Mouse (Mus musculus) spleen, adult 2 months (tissue): Measurements from ENCODE around the gene Hsdl2. TPM values are rescaled to one million over a fixed set of nuclear protein-coding genes. Genes with fewer than 3 reads are reported as not detected.

ENCODE experiments used
- DNase-seq, 2 experiments: peaks; one replicate each; pipeline versions ENCODE4 v3.0.0 to v3.0.0-alpha.2; 2012 to 2021; ENCODE audit warnings: low spot score in 2 of 2, low read depth in 1 of 2
- H3K27ac ChIP-seq: fragments of 200-500 bp; 2 replicates; pipeline ENCODE4 v1.5.1; 2012; ENCODE audit warnings: low read length, inconsistent platforms; ENCODE audit not compliant: insufficient read depth
- H3K27me3 ChIP-seq: fragments of 200-500 bp; 2 replicates; pipeline ENCODE4 v1.6.1; 2012; ENCODE audit warnings: mild to moderate bottlenecking, moderate library complexity, low read length, inconsistent platforms; ENCODE audit not compliant: control insufficient read depth, insufficient read depth
- H3K36me3 ChIP-seq: fragments of 200-500 bp; 2 replicates; pipeline ENCODE4 v1.6.1; 2012; ENCODE audit warnings: mild to moderate bottlenecking, low read length, inconsistent platforms; ENCODE audit not compliant: control insufficient read depth, insufficient read depth
- H3K4me1 ChIP-seq: fragments of 200-500 bp; 2 replicates; pipeline ENCODE4 v1.6.1; 2011; ENCODE audit warnings: inconsistent platforms; ENCODE audit not compliant: control insufficient read depth, insufficient read depth, insufficient read length
- H3K4me3 ChIP-seq: fragments of 200-500 bp; 2 replicates; pipeline ENCODE4 v1.5.1; 2011; ENCODE audit warnings: mild to moderate bottlenecking, inconsistent platforms; ENCODE audit not compliant: insufficient read depth, insufficient read length; ENCODE audit errors: extremely low read depth
- CTCF ChIP-seq: fragments of 200-500 bp; IDR thresholded peaks from 2 replicates; pipeline ENCODE4 v1.5.1; 2011; ENCODE audit warnings: mild to moderate bottlenecking, inconsistent platforms; ENCODE audit not compliant: insufficient read depth, insufficient read length, insufficient replicate concordance; ENCODE audit errors: extremely low read depth
- POLR2A ChIP-seq: fragments of 200-500 bp; IDR thresholded peaks from 2 replicates; pipeline ENCODE4 v1.6.1; 2011; ENCODE audit warnings: low read depth, low read length, inconsistent platforms
- WGBS: fragments of 180-500 bp; shearing (Covaris S2); methylation state at CpG from one replicate; pipeline ENCODE4 v1.1.7; 2018; 5-methylcytosine and 5-hydroxymethylcytosine counted together
- polyA plus RNA-seq: library from polyadenylated mRNA; depleted of rRNA; stranded (reverse); fragments of >200 nt; gene quantifications from 2 replicates; pipeline ENCODE4 v1.2.3, GENCODE M21; 2012; rRNA removed

Hsdl2 gene
- polyA plus RNA-seq = 3.0 and 4.5 TPM in 2 replicates

DNA sequence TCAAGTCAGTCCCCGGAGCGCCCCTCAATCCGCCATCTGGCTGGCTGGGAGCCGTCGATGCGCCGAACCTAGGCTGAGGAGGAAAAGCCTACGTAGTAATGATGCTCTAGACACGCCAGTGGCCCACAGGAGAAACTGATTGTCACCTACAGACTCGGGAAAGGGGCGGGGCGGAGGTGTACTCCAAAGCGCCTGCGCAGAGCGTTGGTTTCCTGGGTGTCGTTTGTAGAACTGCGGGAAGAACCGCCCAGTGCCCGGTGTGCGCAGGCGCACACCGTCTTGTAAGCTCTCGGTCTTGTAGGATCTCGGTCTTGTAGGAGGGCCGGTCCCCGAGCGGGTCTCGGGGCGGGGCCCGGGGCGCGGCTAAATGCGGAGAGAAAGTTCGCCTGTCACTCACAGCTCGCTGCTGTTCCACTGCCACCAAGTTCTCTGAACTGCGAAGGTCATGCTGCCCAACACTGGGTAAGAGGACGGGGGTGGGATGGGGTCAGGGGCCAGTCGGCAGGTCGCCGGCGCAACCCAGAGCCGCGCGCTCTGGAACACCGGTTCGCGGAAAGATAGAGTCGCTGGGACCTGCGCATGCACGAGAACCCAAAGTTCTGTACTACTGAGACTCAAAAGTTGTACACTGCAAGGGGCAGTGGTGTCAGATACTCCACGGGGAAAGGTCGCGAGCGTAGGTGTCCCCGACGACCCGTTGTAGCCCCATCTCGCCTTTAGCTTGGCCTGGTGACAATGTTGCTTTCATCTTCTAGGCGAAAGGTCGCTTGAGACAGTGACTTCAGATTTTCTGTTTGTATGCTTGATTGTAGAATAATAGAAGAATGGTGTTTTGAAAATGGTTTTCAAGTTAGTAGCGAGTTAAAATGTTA lies at the start of gene Hsdl2:
TSS of gene Hsdl2 (plus strand) at position 250 of the 872 bp plus-strand sequence.
- DNase-seq = peak; percentile 100
- peaks cover 3% of the 10 kb centered on the region; the same call in 1 of the 2 replicates for H3K4me1 ChIP-seq
- 1% methylated on average over 61 of the region's 61 CpGs for WGBS

DNA sequence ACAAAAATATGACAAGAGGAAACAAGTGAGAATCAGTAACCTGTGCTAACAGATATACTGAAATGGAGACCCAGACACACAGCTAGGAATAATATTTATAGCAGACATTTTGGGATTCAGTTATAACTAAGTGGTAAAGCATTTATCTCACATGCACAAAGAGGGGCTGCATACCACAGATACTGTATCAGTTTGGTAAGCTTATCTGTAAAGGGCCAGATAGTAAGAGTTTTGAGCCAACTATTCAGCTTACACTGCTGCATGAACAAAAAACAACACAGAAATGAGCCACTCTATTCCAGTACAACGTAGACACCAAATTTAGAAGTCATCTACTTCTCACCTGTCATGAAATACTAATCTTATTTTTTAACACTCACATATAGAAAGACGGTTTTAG lies 48.1 kb upstream of the Hsdl2 start:
- no peaks in the 10 kb centered on the region for H3K36me3 ChIP-seq
- H3K27me3 ChIP-seq = no peaks in the 10 kb centered on the region
- H3K4me1 ChIP-seq = peaks cover 12% of the 10 kb centered on the region
- no peak for DNase-seq
- 68% methylated on average over 2 of the region's 2 CpGs for WGBS
- no peak overlapping the region for H3K4me3 ChIP-seq
- TF ChIP-seq POLR2A = no peak
- TF ChIP-seq CTCF = no peak
- H3K27ac ChIP-seq = no peak overlapping the region

More for the DNA sequence above, at the start of gene Hsdl2:
- no peak; the same call in 1 of the 2 replicates for TF ChIP-seq POLR2A
- no peak for TF ChIP-seq CTCF
- H3K36me3 ChIP-seq = no peaks in the 10 kb centered on the region
- H3K27me3 ChIP-seq = no peaks in the 10 kb centered on the region
- H3K27ac ChIP-seq = peak within 1 kb of the TSS; percentile 89
- peak within 1 kb of the TSS; percentile 95 for H3K4me3 ChIP-seq

DNA sequence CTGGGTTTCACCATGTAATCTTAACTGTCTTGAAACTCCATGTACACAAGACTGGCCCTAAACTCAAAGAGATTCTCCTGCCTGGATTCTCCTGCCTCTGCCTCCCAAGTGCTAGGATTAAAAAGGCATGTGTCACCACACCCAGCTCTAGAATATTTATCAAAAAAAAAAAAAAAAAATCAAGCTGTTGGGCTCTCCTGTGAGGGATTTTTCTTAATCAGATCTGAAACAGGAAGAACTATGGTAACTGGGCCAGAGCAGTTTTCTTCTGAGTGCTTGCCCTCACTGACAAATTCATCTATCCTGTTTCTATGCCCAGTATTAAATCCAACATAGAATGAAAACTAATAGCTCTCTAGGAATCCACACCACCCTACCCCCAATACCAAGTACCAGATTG lies 45.7 kb upstream of the Hsdl2 start:
- H3K36me3 ChIP-seq = no peaks in the 10 kb centered on the region
- peaks cover 6% of the 10 kb centered on the region for H3K4me1 ChIP-seq
- H3K4me3 ChIP-seq = no peak overlapping the region
- DNase-seq = no peak
- no peak overlapping the region for H3K27ac ChIP-seq
- no peaks in the 10 kb centered on the region for H3K27me3 ChIP-seq
- TF ChIP-seq CTCF = no peak

DNA sequence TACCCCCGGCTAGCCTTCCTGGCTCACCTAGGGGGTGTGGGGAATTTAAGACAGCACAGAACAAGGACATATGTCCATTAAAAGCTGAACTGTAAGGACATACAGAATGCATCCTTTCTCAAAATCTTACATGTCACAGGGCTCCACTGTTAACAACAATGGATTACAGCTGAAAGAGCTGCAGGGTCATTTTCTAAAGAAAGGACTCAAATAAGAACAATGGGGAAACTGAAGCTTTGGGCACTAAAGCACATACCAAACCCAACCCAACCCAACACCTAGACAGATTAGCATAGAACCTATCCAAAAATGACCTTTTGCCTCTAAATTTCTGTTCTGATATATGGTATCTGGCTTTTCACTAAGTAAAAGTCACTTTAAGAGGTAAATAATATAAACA lies 45.1 kb upstream of the Hsdl2 start:
- TF ChIP-seq POLR2A = no peak
- no peak for TF ChIP-seq CTCF
- H3K27ac ChIP-seq = no peak overlapping the region
- H3K4me3 ChIP-seq = no peak overlapping the region
- H3K4me1 ChIP-seq = peaks cover 3% of the 10 kb centered on the region
- no peaks in the 10 kb centered on the region for H3K36me3 ChIP-seq
- no peak for DNase-seq
- H3K27me3 ChIP-seq = no peaks in the 10 kb centered on the region
- WGBS = 91% methylated on average over 1 of the region's 1 CpGs

DNA sequence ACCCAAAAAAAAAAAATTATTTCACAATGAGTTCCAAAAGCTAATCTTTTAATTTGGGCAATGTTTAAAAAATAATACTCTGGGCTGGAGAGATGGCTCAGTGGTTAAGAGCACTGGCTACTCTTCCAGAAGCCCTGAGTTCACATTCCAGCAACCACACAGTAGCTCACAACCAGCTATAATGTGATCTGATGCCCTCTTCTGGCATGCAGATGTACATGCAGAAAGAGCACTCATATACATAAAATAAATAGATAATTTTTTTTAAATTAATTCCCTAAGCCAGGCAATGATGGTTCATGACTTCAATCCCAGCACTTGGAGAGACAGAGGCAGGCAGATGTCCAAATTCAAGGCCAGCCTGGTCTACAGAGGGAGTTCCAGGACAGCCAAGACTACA lies 38.4 kb upstream of the Hsdl2 start:
- Histone ChIP-seq H3K36me3 (no peaks in the 10 kb centered on the region), H3K4me3 (no peak overlapping the region), H3K27ac (no peak overlapping the region), H3K27me3 (no peaks in the 10 kb centered on the region), H3K4me1 (peaks cover 2% of the 10 kb centered on the region)
- DNase-seq = no peak
- TF ChIP-seq CTCF (no peak), POLR2A (no peak)

DNA sequence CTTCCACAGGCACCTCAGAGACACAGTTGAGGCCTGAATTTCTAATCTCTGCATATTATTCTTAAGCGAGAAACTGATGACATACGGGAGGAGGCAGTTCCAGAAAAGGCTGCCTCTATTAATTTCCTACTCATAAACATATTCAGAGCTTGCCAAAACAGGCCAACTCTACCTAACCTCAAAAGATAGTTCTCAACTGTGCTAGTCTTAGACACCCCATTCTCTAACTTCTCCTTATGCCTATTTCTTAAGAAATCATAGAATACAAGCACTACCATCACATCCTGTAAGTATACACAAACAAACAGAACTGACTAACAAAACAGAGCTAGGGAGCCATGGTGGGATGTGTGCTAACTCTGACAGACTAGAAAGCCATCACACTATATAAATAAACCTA lies 36.7 kb upstream of the Hsdl2 start:
- WGBS = 41% methylated on average over 2 of the region's 2 CpGs

More for the DNA sequence above, 36.7 kb upstream of the Hsdl2 start:
- no peak for DNase-seq
- no peaks in the 10 kb centered on the region for H3K27me3 ChIP-seq
- H3K4me1 ChIP-seq = peaks cover 4% of the 10 kb centered on the region
- H3K36me3 ChIP-seq = no peaks in the 10 kb centered on the region
- no peak overlapping the region for H3K27ac ChIP-seq
- TF ChIP-seq CTCF (no peak), POLR2A (no peak)
- no peak overlapping the region; the same call in 1 of the 2 replicates for H3K4me3 ChIP-seq
